Mouse (Mus musculus): ENCODE results near the gene Bhlhb9.

Bhlhb9 gene

DNA sequence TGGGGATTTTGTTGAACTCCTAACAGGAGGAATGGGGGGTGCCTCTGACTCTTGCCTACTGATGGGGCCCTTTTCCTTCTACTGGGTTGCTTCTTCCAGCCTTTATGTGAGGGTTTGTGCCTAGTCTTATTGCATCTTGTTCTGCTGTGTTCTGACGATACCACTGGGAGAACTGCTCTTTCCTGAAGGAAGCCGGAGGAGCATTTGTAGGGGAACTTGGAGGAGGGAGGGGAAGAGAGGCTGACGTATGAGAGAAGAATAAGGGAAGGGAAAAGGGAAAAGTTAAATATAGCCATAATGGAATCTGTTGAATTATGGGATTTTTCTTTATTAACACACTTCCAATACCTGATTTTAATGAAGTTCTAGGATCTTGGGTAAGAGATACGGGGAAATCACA, 119.2 kb downstream of the Bhlhb9 start:
- no peak for DNase-seq

DNA sequence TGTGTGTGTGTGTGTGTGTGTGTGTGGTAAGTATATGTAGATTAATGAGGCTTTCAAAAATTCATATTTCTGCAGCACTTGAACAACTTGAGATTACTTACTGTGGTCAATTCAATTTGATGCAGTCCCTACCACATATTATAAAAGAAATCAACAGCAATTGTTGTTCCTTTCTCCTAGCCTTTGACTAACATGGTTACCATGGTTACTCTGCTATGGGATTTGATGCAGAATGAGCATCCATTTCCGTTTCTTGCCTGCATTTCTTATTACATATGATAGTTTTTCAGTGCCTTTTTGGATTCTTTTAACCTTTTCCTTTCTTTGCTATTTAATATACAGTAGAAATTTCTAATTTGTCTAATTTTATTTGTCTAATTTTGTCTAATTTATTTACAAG, 119.7 kb downstream of the Bhlhb9 start:
- no peak for DNase-seq

DNA sequence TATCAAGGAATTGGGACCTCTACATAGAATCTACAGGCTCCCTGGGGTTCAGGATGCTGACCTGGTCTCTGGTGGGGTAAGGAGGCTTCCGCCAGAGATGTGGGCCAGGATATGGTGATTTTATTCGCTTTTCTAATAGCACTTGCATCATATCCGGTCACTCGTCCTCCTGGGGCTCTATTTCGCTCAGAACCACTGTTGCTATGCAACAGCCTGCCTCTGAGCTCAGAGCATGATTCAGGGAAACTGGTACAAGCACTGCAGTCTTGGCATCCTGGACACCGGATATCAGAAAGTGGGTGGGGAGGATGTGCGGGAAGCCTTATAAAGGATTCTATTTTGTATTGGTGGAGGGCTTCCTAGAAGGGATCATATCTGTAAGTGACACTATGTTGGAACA, 124.8 kb downstream of the Bhlhb9 start:
- DNase-seq, result no peak

DNA sequence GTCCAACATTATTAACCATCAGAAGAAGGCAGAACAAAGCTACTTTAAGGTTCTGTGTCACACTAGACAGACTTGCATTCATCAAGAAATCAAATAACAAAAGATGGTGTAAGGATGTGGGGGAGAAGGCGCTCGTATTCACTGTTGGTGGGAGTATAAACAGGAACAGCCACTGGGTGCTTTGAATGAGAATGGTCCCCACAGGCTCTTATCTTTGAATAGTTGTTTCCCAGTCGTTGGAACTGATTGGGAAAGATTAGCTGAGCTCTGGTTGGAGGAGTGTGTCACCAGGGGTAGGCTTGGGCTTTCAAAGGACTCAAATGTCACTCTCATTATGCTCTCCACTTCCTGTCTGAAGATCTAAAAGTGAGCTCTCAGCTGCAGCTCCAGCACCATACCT, 128.5 kb downstream of the Bhlhb9 start:
- no peak for DNase-seq

DNA sequence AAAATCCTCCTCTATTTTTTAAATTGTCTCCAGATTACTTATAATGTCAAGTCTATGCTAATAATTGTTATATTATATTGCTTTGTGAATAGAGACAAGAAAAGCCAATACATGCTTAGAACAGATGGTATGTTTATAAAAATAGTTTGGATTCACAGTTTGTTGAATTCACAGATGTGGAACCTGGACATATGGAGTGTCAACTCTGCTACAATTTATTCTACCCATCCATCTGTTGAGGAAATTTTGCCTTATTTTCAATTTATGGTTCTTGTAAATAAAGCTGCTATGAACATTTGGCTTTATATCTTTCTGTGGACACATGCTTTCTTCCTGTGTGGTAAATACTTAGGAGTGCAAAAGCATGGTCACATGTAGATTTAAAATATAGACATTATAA, 131.2 kb downstream of the Bhlhb9 start:
- no peak for DNase-seq

DNA sequence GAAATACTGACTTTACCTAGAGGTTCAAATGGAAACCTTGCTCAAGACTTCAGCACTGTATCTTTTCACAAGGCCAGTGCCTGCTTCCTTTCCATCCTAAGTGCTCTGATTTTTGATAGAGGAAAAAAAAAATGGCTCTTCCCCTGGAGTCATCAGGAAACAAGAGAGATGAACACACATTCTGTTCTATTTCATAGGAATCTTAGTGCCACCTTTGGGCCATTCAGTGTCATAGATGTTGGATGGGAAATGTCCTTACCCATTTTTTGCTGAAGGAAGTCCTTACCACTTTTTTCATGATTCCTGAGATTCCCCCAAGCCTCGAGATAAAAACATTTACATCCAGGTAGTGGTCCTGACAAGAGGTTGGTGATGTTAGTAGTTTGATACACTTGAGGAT, 139.1 kb downstream of the Bhlhb9 start:
- no peak for DNase-seq

Measured in cerebellum, adult 18-20 months (tissue).